9 mouse cellular contexts compared by ENCODE assay signal in the genomic region with DNA sequence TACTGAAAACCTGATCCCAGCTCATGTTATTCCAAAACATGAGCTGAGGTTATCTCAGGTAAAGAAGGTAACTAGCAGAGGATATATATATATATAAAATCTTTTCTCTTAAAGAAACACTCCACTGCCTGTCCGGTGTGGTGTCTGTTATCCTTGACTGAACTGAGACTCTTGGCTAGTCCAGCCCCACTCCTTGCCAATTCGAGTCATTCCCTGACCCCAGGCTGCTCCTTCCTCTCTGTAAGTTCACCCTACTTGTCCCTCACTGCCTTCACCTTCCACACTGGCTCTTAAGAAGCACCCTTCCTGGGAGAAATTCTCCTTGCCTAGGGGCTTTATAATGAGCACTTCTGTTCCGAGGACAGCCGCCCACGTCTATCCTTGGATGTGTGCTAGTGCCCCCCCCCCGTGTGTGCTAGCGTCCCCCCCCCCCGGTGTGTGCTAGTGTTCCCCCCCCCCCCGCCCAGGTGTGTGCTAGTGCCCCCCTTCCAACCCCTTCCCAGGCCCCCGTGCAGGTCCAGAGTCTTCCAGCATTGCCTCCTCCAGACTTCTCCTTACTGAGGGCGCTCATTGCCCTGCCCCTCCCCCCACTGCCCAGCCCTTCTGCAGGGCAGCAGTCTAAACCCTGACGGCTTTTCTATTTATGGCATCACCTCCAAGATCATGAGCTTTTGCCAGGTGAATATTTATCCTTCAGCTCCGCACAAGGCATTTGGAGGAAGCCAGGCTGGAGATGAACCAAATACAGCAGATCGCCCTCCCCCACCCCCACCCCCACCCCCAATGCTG.
DNase-seq lines count a peak whose midpoint lies in the region; ATAC-seq and TF ChIP-seq lines count a peak whose summit lies in the region.
"Had no signal": no experiment of that assay in that cellular context is flagged by ENCODE, and none has a peak within 500 bp of the region (broad histone marks: within the 10 kb centered on the region; RNA-seq: fewer than 3 reads in every experiment).

No protein-coding gene starts in this region.

- no peak overlapping the region for H3K27ac ChIP-seq in lung, embryonic 15.5 days
- peak overlapping the region; percentile 89 for H3K27ac ChIP-seq in gastrocnemius, adult 2 months
- no peak overlapping the region for H3K27ac ChIP-seq in hindbrain, embryonic 12.5 days
- no peak overlapping the region for H3K27ac ChIP-seq in layer of hippocampus, adult 2 months

- no peak for DNase-seq in lung, adult 2 months
- peak; percentile 88 for DNase-seq in gastrocnemius, adult 2 months
- peak; percentile 37 for DNase-seq in lung, postnatal 14 days
- no peak for DNase-seq in layer of hippocampus, adult 2 months (ENCODE audit: low spot score in 2 of 2)

- no peak overlapping the region for H3K9ac ChIP-seq in lung, embryonic 15.5 days
- no peak overlapping the region for H3K9ac ChIP-seq in hindbrain, embryonic 12.5 days

- ATAC-seq in lung, embryonic 15.5 days (ENCODE audit: borderline replicate concordance, extremely low read depth, low FRiP score, low TSS enrichment), result no peak
- ATAC-seq in hindbrain, embryonic 12.5 days (ENCODE audit: low FRiP score), result 0 out of 2 replicates have a peak, but pooled peaks have one; percentile 68
- no peak for ATAC-seq in erythroid progenitor cell, adult 5-6 weeks (replicated peaks; ENCODE audit: low FRiP score, poor library complexity, severe bottlenecking)
- ATAC-seq in cerebellum, adult (ENCODE audit: insufficient number of reproducible peaks, low FRiP score, low TSS enrichment), result no peak
- ATAC-seq: Patski had no signal

- peak overlapping the region; percentile 4; the same call in 1 of the 2 replicates for H3K4me2 ChIP-seq in lung, embryonic 15.5 days
- no peak overlapping the region; the same call in 1 of the 2 replicates for H3K4me2 ChIP-seq in hindbrain, embryonic 12.5 days (replicated peaks)

- 24% methylated on average over 9 of the region's 14 CpGs for WGBS in lung, embryonic 15.5 days
- WGBS in lung, adult 2 months, result 25% methylated on average over 14 of the region's 14 CpGs
- 39% methylated on average over 10 of the region's 14 CpGs for WGBS in hindbrain, embryonic 12.5 days

- no peaks in the 10 kb centered on the region for H3K36me3 ChIP-seq in lung, embryonic 15.5 days
- no peaks in the 10 kb centered on the region for H3K36me3 ChIP-seq in hindbrain, embryonic 12.5 days

- no peak overlapping the region for H3K4me3 ChIP-seq in lung, embryonic 15.5 days
- H3K4me3 ChIP-seq in lung, adult 2 months (replicated peaks; ENCODE audit: extremely low read depth, low read depth, low read length), result no peak overlapping the region
- peak overlapping the region; percentile 57 for H3K4me3 ChIP-seq in gastrocnemius, adult 2 months
- no peak overlapping the region for H3K4me3 ChIP-seq in hindbrain, embryonic 12.5 days
- H3K4me3 ChIP-seq in layer of hippocampus, adult 2 months, result no peak overlapping the region

- no peak for TF ChIP-seq POLR2A in lung, adult 2 months (IDR thresholded peaks at IDR 0.05; ENCODE audit: borderline replicate concordance, extremely low read depth, low read depth, low read length)

- no peaks in the 10 kb centered on the region for H3K27me3 ChIP-seq in lung, embryonic 15.5 days
- H3K27me3 ChIP-seq in hindbrain, embryonic 12.5 days, result no peaks in the 10 kb centered on the region

- intact Hi-C loops in gastrocnemius, adult 2 months (cut with DNase I), result loop anchor here (5.0 kb wide), 1 partner anchor 500 kb away; no protein-coding TSS in a partner anchor

- no peaks in the 10 kb centered on the region for H3K9me3 ChIP-seq in lung, embryonic 15.5 days
- H3K9me3 ChIP-seq in hindbrain, embryonic 12.5 days (replicated peaks), result no peaks in the 10 kb centered on the region

- H3K4me1 ChIP-seq in lung, embryonic 15.5 days, result peaks cover 4% of the 10 kb centered on the region; the same call in 1 of the 2 replicates
- no peaks in the 10 kb centered on the region for H3K4me1 ChIP-seq in lung, adult 2 months (ENCODE audit: control insufficient read depth, insufficient read depth, low read length)
- peaks cover 15% of the 10 kb centered on the region for H3K4me1 ChIP-seq in hindbrain, embryonic 12.5 days

- no peak for TF ChIP-seq CTCF in lung, adult 2 months (IDR thresholded peaks at IDR 0.05; ENCODE audit: insufficient read depth, low read length)
- no peak for TF ChIP-seq CTCF in gastrocnemius, adult 2 months (IDR thresholded peaks at IDR 0.05)
- no peak for TF ChIP-seq CTCF in layer of hippocampus, adult 2 months (conservative IDR thresholded peaks at IDR 0.05)

Comparison
In these comparisons a context has a peak if more than half of its experiments do, and no peak if none do; other contexts are left out.
1. DNase-seq: peak in gastrocnemius, adult 2 months (single experiment) and lung, postnatal 14 days (single experiment); none in lung, adult 2 months (single experiment) and layer of hippocampus, adult 2 months (0 of 2).